Mouse (Mus musculus) myocyte (in vitro differentiated cells): Measurements from ENCODE around the gene 4833427G06Rik. TPM values are rescaled to one million over a fixed set of nuclear protein-coding genes. Genes with fewer than 3 reads are reported as not detected.

Experiments
- H3K27me3 ChIP-seq: one replicate; pipeline ENCODE4 v1.6.1; 2011; ENCODE audit not compliant: control insufficient read depth, insufficient read depth, insufficient read length
- H3K36me3 ChIP-seq: one replicate; pipeline ENCODE4 v1.6.1; 2011; ENCODE audit not compliant: control insufficient read depth, insufficient read depth
- H3K4me2 ChIP-seq: one replicate; pipeline ENCODE4 v1.6.1; 2011; ENCODE audit warnings: low read depth, control low read depth
- H3K4me3 ChIP-seq: one replicate; pipeline ENCODE4 v1.5.1; 2011; ENCODE audit warnings: mild to moderate bottlenecking, control low read depth, moderate library complexity
- H3K79me2 ChIP-seq: one replicate; pipeline ENCODE4 v1.6.1; 2011; ENCODE audit not compliant: control insufficient read depth, insufficient read depth
- H3ac ChIP-seq: one replicate; pipeline ENCODE4 v1.6.1; 2011; ENCODE audit not compliant: control insufficient read depth, insufficient read length
- CEBPB ChIP-seq: IDR thresholded peaks from 2 replicates; pipeline ENCODE4 v1.6.1; 2011; ENCODE audit warnings: mild to moderate bottlenecking, moderate library complexity; ENCODE audit not compliant: poor library complexity, insufficient read depth, severe bottlenecking
- E2F4 ChIP-seq: IDR thresholded peaks from one replicate; pipeline ENCODE4 v1.6.1; 2011; ENCODE audit warnings: mild to moderate bottlenecking, control low read depth, moderate library complexity; ENCODE audit not compliant: insufficient read depth
- MAX ChIP-seq: IDR thresholded peaks from one replicate; pipeline ENCODE4 v1.6.1; 2011; ENCODE audit warnings: low read depth, mild to moderate bottlenecking, control low read depth
- MYOD1 ChIP-seq, 3 experiments: IDR thresholded peaks; one replicate each; pipeline ENCODE4 v1.6.1; 2011; ENCODE audit warnings: control low read depth in 2 of 3, low read depth in 2 of 3, mild to moderate bottlenecking in 2 of 3, moderate library complexity in 1 of 3; ENCODE audit not compliant: insufficient read length in 2 of 3, control insufficient read depth in 1 of 3
- MYOG ChIP-seq, 3 experiments: IDR thresholded peaks; one replicate each; pipeline ENCODE4 v1.6.1; 2011; ENCODE audit warnings: control low read depth in 2 of 3, low read depth in 2 of 3, mild to moderate bottlenecking in 2 of 3; ENCODE audit not compliant: insufficient read length in 2 of 3, control insufficient read depth in 1 of 3, insufficient read depth in 1 of 3
- POLR2A ChIP-seq: IDR thresholded peaks from one replicate; pipeline ENCODE4 v1.6.1; 2011; ENCODE audit warnings: low read depth, mild to moderate bottlenecking, control low read depth, moderate library complexity; ENCODE audit not compliant: insufficient read length
- POLR2AphosphoS2 ChIP-seq: IDR thresholded peaks from one replicate; pipeline ENCODE4 v1.6.1; 2011; ENCODE audit warnings: low read depth, control low read depth; ENCODE audit not compliant: insufficient read length
- REST ChIP-seq: IDR thresholded peaks from one replicate; pipeline ENCODE4 v1.6.1; 2011; ENCODE audit warnings: mild to moderate bottlenecking, control low read depth, moderate library complexity; ENCODE audit not compliant: insufficient read depth, insufficient read length
- SRF ChIP-seq: IDR thresholded peaks from one replicate; pipeline ENCODE4 v1.6.1; 2011; ENCODE audit warnings: low read depth; ENCODE audit not compliant: control insufficient read depth, insufficient read length
- TCF12 ChIP-seq: IDR thresholded peaks from one replicate; pipeline ENCODE4 v1.6.1; 2011; ENCODE audit warnings: mild to moderate bottlenecking, control low read depth; ENCODE audit not compliant: poor library complexity, insufficient read depth, severe bottlenecking
- TCF3 ChIP-seq: IDR thresholded peaks from one replicate; pipeline ENCODE4 v1.6.1; 2011; ENCODE audit warnings: low read depth, control low read depth; ENCODE audit not compliant: insufficient read length
- USF1 ChIP-seq: IDR thresholded peaks from one replicate; pipeline ENCODE4 v1.6.1; 2011; ENCODE audit warnings: low read depth, mild to moderate bottlenecking, control low read depth, moderate library complexity
- polyA plus RNA-seq: library from polyadenylated mRNA; unstranded; fragments of >200 nt; fragmentation: generic; extraction: Trizol; gene quantifications from one replicate; pipeline ENCODE4 v1.2.1, GENCODE M21; 2012; ENCODE audit warnings: missing spikeins

4833427G06Rik gene
- polyA plus RNA-seq, 1 experiment = 2.4 TPM

GRCm38 (mm10) chr9:51136985-51137384 is 35.1 kb upstream of the 4833427G06Rik start:
- Histone ChIP-seq H3K4me3 (no peak overlapping the region), H3K27me3 (no peaks in the 10 kb centered on the region), H3K36me3 (no peaks in the 10 kb centered on the region), H3K4me2 (no peak overlapping the region), H3K79me2 (no peaks in the 10 kb centered on the region), H3ac (no peak overlapping the region)
- TF ChIP-seq E2F4 = no peak
- no peak for TF ChIP-seq MYOG (IDR thresholded peaks at IDR 0.05; ENCODE audit: control insufficient read depth in 1 of 3, insufficient read depth in 1 of 3, insufficient read length in 2 of 3, low read depth in 2 of 3)
- TF ChIP-seq POLR2A = no peak
- TF ChIP-seq USF1 = no peak
- TF ChIP-seq POLR2AphosphoS2 = no peak
- TF ChIP-seq SRF = no peak
- no peak for TF ChIP-seq TCF12
- no peak for TF ChIP-seq TCF3
- no peak for TF ChIP-seq CEBPB
- no peak for TF ChIP-seq MYOD1 (IDR thresholded peaks at IDR 0.05; ENCODE audit: control insufficient read depth in 1 of 3, insufficient read length in 2 of 3, low read depth in 2 of 3)
- no peak for TF ChIP-seq REST
- TF ChIP-seq MAX = no peak

- H3K27me3 ChIP-seq = no peaks in the 10 kb centered on the region
- H3K4me3 ChIP-seq = no peak overlapping the region
- no peak overlapping the region for H3ac ChIP-seq
- no peak overlapping the region for H3K4me2 ChIP-seq
- H3K79me2 ChIP-seq = no peaks in the 10 kb centered on the region
- no peaks in the 10 kb centered on the region for H3K36me3 ChIP-seq
- TF ChIP-seq TCF12 (no peak), REST (no peak), MYOG (IDR thresholded peaks at IDR 0.05; ENCODE audit: control insufficient read depth in 1 of 3, insufficient read depth in 1 of 3, insufficient read length in 2 of 3, low read depth in 2 of 3) (no peak), MAX (no peak), TCF3 (no peak), MYOD1 (IDR thresholded peaks at IDR 0.05; ENCODE audit: control insufficient read depth in 1 of 3, insufficient read length in 2 of 3, low read depth in 2 of 3) (no peak), POLR2AphosphoS2 (no peak), POLR2A (no peak)
Observed at GRCm38 (mm10) chr9:51114767-51115166, 12.9 kb upstream of the 4833427G06Rik start.

- TF ChIP-seq CEBPB (0 out of 2 replicates have a peak, but pooled peaks have one; percentile 43), MAX (no peak), TCF3 (no peak), REST (no peak), POLR2A (no peak), MYOD1 (IDR thresholded peaks at IDR 0.05; ENCODE audit: control insufficient read depth in 1 of 3, insufficient read length in 2 of 3, low read depth in 2 of 3) (no peak), SRF (no peak)
- Histone ChIP-seq H3K4me3 (peak overlapping the region; percentile 31), H3K27me3 (no peaks in the 10 kb centered on the region), H3ac (no peak overlapping the region), H3K79me2 (no peaks in the 10 kb centered on the region), H3K36me3 (no peaks in the 10 kb centered on the region), H3K4me2 (peak overlapping the region; percentile 60)
Observed at GRCm38 (mm10) chr9:51105751-51106150, 3.9 kb upstream of the 4833427G06Rik start.

GRCm38 (mm10) chr9:51103808-51104514 is 2.1 kb upstream of the 4833427G06Rik start:
- Histone ChIP-seq H3ac (peak overlapping the region; percentile 23), H3K27me3 (no peaks in the 10 kb centered on the region), H3K79me2 (no peaks in the 10 kb centered on the region), H3K4me3 (peak overlapping the region; percentile 31), H3K4me2 (peak overlapping the region; percentile 60), H3K36me3 (no peaks in the 10 kb centered on the region)
- TF ChIP-seq POLR2A (peak; percentile 65), E2F4 (no peak)

- H3K4me3 ChIP-seq = peak overlapping the region; percentile 31
- TF ChIP-seq CEBPB (no peak), POLR2A (peak; percentile 32)
Observed at GRCm38 (mm10) chr9:51102963-51103807, 1.3 kb upstream of the 4833427G06Rik start.

More at GRCm38 (mm10) chr9:51102963-51103807, 1.3 kb upstream of the 4833427G06Rik start:
- Histone ChIP-seq H3K36me3 (no peaks in the 10 kb centered on the region), H3K4me2 (peak overlapping the region; percentile 60), H3ac (peak overlapping the region; percentile 23), H3K79me2 (no peaks in the 10 kb centered on the region), H3K27me3 (no peaks in the 10 kb centered on the region)
